Mouse (Mus musculus) G1E (cell line): Measurements from ENCODE around the gene Capzb.

Experiments
- CTCF ChIP-seq: IDR thresholded peaks from 2 replicates; pipeline ENCODE4 v1.5.1; 2012; ENCODE audit warnings: low read depth, low read length, inconsistent platforms, mixed read lengths
- GATA1 ChIP-seq: IDR thresholded peaks from 2 replicates; pipeline ENCODE4 v1.6.1; 2012; ENCODE audit warnings: borderline replicate concordance, low read length, inconsistent platforms, mixed read lengths
- GATA2 ChIP-seq: IDR thresholded peaks from 2 replicates; pipeline ENCODE4 v1.6.1; 2012; ENCODE audit warnings: low read depth, low read length, inconsistent platforms, borderline replicate concordance
- POLR2AphosphoS5 ChIP-seq: IDR thresholded peaks from 2 replicates; pipeline ENCODE4 v1.6.1; 2012; ENCODE audit warnings: low read depth, low read length, inconsistent platforms; ENCODE audit not compliant: insufficient replicate concordance
- TAL1 ChIP-seq: conservative IDR thresholded peaks from 2 replicates; pipeline ENCODE4 v1.6.1; 2012; ENCODE audit warnings: low read depth, low read length, inconsistent platforms, mixed read lengths

DNA sequence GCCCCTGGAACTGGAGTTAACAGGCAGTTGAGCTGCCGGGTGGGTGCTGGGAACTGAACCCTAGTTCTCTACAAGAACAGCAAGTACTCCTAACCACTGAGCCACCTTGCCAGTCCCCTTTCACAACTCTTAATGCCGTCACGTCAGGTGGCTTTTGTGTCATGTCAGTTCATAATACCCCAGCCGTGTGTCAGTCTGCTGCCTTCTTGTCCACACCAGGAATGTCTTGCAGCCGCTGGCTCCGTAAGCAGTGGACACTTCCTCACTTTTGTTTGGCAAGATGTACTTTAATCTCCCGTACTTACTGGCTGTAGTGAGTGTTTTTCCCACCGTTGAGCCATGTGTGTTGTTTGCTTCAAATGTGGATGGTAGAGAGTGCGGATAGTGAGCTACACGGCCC, 20.4 kb downstream of the Capzb start:
- TF ChIP-seq CTCF (no peak), GATA1 (no peak), POLR2AphosphoS5 (no peak), TAL1 (no peak), GATA2 (no peak)
